Mouse (Mus musculus): ENCODE measurements around the gene Dnajc21. TPM values are rescaled to one million over a fixed set of nuclear protein-coding genes. Genes with fewer than 3 reads are reported as not detected.

Gene Dnajc21
- total RNA-seq (2023): 51.7 TPM

DNA sequence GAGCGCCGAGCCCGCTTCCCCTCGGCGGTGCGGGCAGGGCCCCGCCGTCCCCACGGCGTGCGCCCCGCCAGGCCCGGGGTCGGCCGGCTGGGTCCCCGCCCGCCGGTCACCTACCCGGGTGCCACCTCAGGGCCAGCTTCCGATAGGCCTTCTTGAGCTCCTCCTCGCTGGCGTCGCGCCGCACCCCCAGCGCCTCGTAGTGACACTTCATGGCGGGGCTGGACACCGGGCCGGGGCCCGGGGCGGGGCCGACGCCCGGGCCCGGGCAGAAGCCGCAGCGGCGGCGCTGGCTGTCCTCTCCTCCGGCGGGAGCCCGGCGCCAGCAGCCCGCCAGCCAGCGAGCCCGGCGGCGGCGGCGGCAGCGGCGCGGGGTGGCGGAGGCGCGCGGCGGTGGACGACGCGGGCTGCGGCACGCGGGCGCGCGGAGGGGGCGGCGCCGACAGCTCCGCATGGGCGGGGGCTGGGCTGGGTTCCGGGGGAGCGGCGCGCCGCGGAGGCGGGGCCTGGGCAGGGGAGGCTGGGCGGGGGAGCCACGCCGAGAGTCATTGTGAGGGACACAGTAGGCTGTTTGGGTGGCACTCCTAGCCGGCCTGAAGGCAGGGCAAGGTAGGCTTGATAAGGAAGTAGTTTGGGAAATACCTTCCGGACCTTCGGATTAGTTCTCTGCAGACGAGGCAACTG is at the start of gene Dnajc21:
Gene Dnajc21, minus strand, starts transcription at position 366 of the 681 bp plus-strand sequence.

DNA sequence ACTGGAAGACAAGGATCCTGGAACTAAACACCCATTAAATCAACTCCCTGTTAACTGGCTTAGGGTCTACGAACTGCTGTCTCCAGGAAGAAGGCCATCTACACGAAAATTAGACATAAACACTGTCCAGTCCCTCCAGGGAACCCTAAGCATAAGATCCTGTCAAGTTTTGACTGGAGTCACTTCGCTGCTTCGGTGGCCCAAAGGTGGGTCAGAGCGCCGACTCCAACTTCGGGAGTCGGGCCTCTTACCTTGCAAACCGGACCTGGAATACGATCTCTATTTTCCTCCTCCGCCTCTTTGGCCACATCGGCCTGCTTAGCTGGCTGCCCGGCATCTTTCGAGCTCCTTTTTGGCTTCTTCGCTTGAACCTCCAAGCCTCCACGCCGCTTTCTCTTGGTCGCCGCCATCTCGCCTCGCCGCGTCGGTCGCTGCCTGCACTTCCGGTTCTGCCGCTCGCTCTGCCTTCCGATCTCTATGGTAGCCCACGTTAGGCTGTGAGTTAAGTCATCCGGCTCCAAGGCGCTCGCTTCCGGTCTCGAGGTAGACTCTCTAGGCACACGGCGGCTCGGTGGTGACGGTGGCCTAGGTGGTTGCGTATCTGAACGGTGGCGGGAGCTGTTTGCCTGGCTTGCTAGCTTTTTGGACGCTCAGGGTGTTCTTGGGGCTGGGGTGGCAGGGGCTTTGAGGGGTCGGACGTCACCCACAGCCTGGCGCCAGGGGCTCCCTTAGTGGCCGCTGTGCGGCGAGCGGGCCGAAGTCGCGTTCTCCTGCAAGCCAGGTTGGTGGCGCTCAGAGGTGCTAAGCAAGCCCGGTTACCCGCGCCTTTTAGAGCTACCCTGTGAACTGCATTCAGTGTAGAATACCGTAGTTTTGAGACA is 15.4 kb upstream of the Dnajc21 start, which contains the start of the genes Brix1 and Rad1:
Gene Brix1, minus strand, starts transcription at position 464 of the 881 bp plus-strand sequence.
Gene Rad1, plus strand, starts transcription at position 535 of the 881 bp plus-strand sequence.

Other genes with a start within 250 kb of the Dnajc21 start
- not detected for gene Gm21973, start 145.1 kb downstream of the Dnajc21 start, total RNA-seq (2023)
- not detected for gene Agxt2, start 112.0 kb downstream of the Dnajc21 start, total RNA-seq (2023)
- 48.1 TPM for gene Brix1, start 15.4 kb upstream of the Dnajc21 start, total RNA-seq (2023)
- gene Rad1, start 15.5 kb upstream of the Dnajc21 start, total RNA-seq (2023): 18.1 TPM
- gene Ttc23l, start 88.2 kb upstream of the Dnajc21 start, total RNA-seq (2023): not detected
- gene Rai14, start 244.1 kb upstream of the Dnajc21 start, total RNA-seq (2023): 0.79 TPM